Mouse (Mus musculus): ENCODE data around the gene Asah2. TPM values are rescaled to one million over a fixed set of nuclear protein-coding genes. Genes with fewer than 3 reads are reported as not detected.
A peak's percentile ranks its signal among the peaks of the same experiment; 100 is the strongest.
"Not testable (repeated sequence)": the region's sequence is repeated elsewhere in the genome, so short reads cannot be mapped to it uniquely, and the experiment has no call there.

Asah2 gene
- polyA plus RNA-seq (2012), result 0.01 TPM in 2 replicates

DNA sequence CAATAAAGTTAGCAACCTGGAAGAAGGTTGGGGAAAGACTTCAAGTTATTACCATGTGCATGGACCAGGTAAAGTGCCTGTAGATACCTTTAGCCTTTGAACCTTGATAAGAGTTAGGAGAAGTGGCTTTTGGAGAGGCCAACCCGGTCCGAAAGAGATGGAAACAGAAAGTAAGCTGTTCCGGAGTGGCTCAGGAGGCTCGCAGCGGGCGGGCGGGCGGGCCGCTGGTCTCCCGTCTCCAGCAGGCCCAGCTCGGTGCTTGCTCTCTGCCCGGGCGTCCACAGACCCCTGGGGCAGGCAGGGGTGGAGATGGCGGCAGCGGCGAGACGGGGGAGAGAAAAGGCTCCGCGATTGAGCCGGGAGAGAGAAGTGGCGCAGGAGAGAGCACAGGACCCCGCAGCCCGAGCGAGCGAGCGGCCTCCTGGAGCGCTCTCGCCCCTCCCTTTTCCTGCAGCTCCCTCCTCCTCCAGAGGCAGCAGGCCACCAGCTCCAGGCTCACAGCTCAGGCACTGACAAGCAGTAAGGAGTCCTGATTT is at the start of gene Asah2:
Gene Asah2, minus strand, starts transcription at position 441 of the 536 bp plus-strand sequence.
- Histone ChIP-seq H3K4me3 (replicated peaks) (peak within 1 kb of the TSS; percentile 69), H3K4me1 (ENCODE audit: control insufficient read depth) (peaks cover 7% of the 10 kb centered on the region), H3K9me3 (ENCODE audit: control insufficient read depth, low read length) (no peaks in the 10 kb centered on the region), H3K36me3 (ENCODE audit: control insufficient read depth) (no peaks in the 10 kb centered on the region), H3K27me3 (ENCODE audit: control insufficient read depth) (peaks cover 5% of the 10 kb centered on the region)
- TF ChIP-seq TAL1 (IDR thresholded peaks at IDR 0.05; ENCODE audit: low read length) (no peak), GATA1 (IDR thresholded peaks at IDR 0.05; ENCODE audit: low read length) (no peak)

DNA sequence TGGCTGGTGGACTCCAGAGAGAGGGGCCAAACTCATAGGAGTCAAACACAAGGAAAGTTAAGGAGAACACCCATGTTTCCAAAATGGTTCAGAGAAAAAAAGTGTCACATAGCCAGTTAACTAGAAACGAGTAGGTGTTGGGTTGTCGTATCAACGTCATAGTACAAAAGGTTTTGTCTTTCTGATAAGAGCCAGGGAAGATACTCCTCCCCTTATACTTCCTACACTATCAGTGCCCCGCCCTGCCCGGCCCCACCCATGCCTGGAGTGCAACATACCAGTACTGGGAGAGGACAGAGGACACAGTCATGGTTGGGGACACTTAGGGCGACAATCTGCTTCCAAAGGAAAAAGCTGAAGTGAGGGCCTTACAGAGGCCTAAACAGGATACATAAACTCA is 49.0 kb upstream of the Asah2 start:
- Histone ChIP-seq H3K27me3 (ENCODE audit: control insufficient read depth) (no peaks in the 10 kb centered on the region), H3K9me3 (ENCODE audit: control insufficient read depth, low read length) (no peaks in the 10 kb centered on the region), H3K4me3 (replicated peaks) (no peak overlapping the region), H3K4me1 (ENCODE audit: control insufficient read depth) (peaks cover 31% of the 10 kb centered on the region), H3K36me3 (ENCODE audit: control insufficient read depth) (peaks cover 87% of the 10 kb centered on the region)
- TF ChIP-seq TAL1 (IDR thresholded peaks at IDR 0.05; ENCODE audit: low read length) (no peak), GATA1 (IDR thresholded peaks at IDR 0.05; ENCODE audit: low read length) (no peak)

DNA sequence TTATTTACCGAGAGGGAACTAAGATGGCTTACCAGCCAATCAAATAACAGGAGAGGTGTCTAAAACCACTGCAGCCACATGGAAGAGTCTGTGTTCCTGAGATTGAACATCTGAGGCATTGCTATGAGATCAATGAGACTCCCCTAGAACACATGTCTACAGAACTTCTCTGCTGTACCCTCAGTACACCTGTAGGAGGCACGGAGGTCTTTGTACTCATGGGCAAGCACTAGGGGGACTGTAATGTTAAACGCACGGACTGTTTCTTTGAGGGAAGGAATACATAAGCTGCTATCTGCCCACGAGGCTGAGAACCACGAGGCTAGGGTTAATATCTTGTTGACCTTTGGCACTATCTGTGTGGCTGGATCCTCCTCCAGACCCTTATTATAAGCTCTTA is 44.5 kb upstream of the Asah2 start:
- peaks cover 24% of the 10 kb centered on the region for H3K4me1 ChIP-seq (ENCODE audit: control insufficient read depth)
- TF ChIP-seq TAL1 (IDR thresholded peaks at IDR 0.05; ENCODE audit: low read length) (no peak), GATA1 (IDR thresholded peaks at IDR 0.05; ENCODE audit: low read length) (no peak)
- H3K27me3 ChIP-seq (ENCODE audit: control insufficient read depth), result no peaks in the 10 kb centered on the region
- H3K9me3 ChIP-seq (ENCODE audit: control insufficient read depth, low read length), result no peaks in the 10 kb centered on the region
- no peak overlapping the region for H3K4me3 ChIP-seq (replicated peaks)
- peaks cover 85% of the 10 kb centered on the region for H3K36me3 ChIP-seq (ENCODE audit: control insufficient read depth)

DNA sequence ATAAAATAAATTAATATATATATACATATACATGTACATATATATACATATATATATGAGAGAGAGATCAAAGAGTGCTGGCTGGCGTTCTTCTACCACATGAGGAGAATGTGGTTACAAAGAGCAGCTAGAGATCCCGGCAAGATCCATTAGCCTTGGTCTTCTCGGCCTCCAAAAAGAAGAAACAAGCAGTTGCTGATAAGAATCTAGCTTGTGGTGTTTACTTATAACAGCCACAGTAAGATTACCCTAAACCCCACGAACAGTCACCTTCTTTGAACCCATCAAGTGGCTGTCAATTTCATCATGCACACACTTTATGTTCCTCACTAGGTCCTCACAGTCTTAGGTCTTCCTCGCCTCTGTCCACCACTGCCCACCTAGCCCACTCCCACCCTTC is 40.7 kb upstream of the Asah2 start:
- Histone ChIP-seq H3K27me3 (ENCODE audit: control insufficient read depth) (no peaks in the 10 kb centered on the region), H3K4me1 (ENCODE audit: control insufficient read depth) (peaks cover 8% of the 10 kb centered on the region), H3K36me3 (ENCODE audit: control insufficient read depth) (peaks cover 73% of the 10 kb centered on the region), H3K4me3 (replicated peaks) (no peak overlapping the region), H3K9me3 (ENCODE audit: control insufficient read depth, low read length) (no peaks in the 10 kb centered on the region)
- no peak for TF ChIP-seq TAL1 (IDR thresholded peaks at IDR 0.05; ENCODE audit: low read length)
- no peak for TF ChIP-seq GATA1 (IDR thresholded peaks at IDR 0.05; ENCODE audit: low read length)

DNA sequence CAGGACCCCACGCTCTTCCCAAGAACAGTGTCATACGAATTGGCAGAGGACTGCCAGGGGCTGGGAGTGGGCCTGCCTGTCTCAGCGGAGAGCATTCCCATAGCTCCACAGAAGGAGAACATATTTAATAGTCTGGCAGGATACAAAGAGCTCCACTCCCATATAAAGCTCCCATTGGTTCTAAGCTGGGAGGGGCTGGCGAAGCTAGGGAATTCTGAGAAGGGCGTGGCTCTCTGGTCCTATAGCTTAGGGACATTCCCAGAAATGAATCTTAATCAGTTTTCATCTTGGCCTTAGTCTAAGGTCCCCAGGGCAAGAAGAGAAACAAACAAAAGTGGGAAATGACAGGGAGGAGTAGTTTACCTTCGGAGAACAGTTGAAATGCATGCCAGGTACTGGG is 34.4 kb upstream of the Asah2 start:
- Histone ChIP-seq H3K9me3 (ENCODE audit: control insufficient read depth, low read length) (no peaks in the 10 kb centered on the region), H3K27me3 (ENCODE audit: control insufficient read depth) (no peaks in the 10 kb centered on the region), H3K4me1 (ENCODE audit: control insufficient read depth) (peaks cover 29% of the 10 kb centered on the region), H3K4me3 (replicated peaks) (no peak overlapping the region), H3K36me3 (ENCODE audit: control insufficient read depth) (peaks cover 81% of the 10 kb centered on the region)
- no peak for TF ChIP-seq GATA1 (IDR thresholded peaks at IDR 0.05; ENCODE audit: low read length)
- no peak for TF ChIP-seq TAL1 (IDR thresholded peaks at IDR 0.05; ENCODE audit: low read length)

DNA sequence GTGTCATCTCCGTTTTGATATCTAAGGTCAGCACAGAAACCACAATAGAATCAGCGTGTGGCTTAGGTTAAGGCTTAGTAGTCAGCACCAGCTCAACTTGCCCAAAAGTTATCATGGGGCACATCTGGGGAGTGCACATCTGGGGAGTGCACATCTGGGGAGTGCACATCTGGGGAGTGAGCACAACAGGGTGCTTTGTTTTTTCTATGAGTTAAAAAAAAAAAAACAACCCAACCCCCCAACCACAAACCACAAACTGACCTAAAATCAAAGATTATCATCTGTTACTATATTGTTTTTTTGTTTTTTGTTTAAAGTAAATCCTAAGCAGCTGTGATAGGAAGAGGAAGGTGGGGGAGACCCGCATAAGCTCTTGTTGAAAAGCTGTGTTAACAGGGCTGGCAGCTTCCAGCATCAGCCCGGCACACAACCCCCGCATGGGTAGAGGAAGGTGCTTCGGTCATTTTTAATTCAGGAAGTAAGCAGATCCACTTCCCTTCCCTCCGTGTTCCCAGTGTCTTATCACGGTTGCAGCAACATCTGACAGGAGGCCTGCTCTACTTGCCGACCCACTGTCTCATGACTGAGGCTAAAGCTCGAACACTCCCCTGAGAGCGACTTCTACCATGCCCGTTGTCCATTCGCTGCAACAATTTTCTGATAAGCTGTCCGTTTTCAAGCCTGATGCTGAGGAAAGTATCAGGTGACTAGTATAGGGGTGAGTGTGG is 30.5 kb upstream of the Asah2 start:
- Histone ChIP-seq H3K4me1 (ENCODE audit: control insufficient read depth) (peaks cover 30% of the 10 kb centered on the region), H3K27me3 (ENCODE audit: control insufficient read depth) (no peaks in the 10 kb centered on the region), H3K9me3 (ENCODE audit: control insufficient read depth, low read length) (no peaks in the 10 kb centered on the region), H3K36me3 (ENCODE audit: control insufficient read depth) (peaks cover 90% of the 10 kb centered on the region), H3K4me3 (replicated peaks) (no peak overlapping the region)
- TF ChIP-seq GATA1 (IDR thresholded peaks at IDR 0.05; ENCODE audit: low read length), result no peak
- TF ChIP-seq TAL1 (IDR thresholded peaks at IDR 0.05; ENCODE audit: low read length), result no peak

DNA sequence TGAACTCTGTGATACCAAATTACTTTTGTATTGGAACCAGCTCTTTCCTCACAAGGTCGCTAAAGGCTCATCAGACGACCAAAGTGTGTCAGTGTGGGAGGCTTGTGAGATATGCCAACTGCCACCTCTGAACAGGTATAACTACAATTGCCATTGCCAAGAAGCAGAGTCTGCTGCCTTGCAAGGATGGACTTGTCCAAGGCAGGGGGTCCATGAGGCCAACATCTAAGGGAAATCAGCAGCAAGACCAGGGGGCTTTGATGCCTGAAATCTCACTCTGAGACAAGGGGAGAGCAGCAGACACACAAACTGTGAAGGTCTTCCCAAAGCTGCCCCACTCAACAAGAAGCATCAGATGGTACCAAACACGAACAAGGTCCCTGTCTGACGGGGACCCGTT is 29.9 kb upstream of the Asah2 start:
- Histone ChIP-seq H3K27me3 (ENCODE audit: control insufficient read depth) (no peaks in the 10 kb centered on the region), H3K9me3 (ENCODE audit: control insufficient read depth, low read length) (no peaks in the 10 kb centered on the region), H3K36me3 (ENCODE audit: control insufficient read depth) (peaks cover 88% of the 10 kb centered on the region), H3K4me3 (replicated peaks) (no peak overlapping the region), H3K4me1 (ENCODE audit: control insufficient read depth) (peaks cover 26% of the 10 kb centered on the region)
- no peak for TF ChIP-seq GATA1 (IDR thresholded peaks at IDR 0.05; ENCODE audit: low read length)
- TF ChIP-seq TAL1 (IDR thresholded peaks at IDR 0.05; ENCODE audit: low read length), result no peak

DNA sequence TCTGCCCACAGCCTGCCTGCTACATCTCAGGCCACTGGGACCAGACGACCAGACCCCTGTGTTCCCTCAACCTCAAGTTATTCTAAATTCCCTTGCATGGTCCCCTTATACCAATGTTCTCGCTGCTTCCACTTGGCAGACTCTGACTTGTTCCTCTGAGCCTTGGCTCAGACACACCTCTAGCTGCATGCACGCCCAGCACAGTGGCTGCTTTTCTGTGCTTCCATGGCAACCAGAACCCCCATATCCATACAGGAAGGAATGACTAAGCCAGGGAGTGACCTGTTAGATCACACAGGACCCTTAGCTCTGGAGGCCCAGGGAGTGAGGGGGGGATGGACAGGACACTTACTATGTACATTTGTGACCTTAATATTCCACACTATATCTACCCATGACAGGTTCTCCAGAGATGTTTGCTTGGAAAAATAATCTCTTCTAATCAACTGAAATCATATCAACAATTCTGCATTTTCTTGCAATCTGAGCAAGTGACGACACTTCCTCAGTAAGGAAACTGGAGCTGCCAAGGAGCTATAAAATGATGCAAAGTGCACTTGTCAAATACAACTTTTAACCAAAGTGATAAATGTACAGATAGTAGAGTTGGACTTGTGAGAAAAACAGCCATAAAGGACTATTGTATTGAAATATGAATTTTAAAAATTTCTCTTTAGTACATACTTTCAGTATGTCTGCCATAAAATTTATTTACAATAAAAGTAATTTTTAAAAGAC is 29.0 kb upstream of the Asah2 start:
- TF ChIP-seq GATA1 (IDR thresholded peaks at IDR 0.05; ENCODE audit: low read length) (no peak), TAL1 (IDR thresholded peaks at IDR 0.05; ENCODE audit: low read length) (no peak)
- Histone ChIP-seq H3K36me3 (ENCODE audit: control insufficient read depth) (peaks cover 87% of the 10 kb centered on the region), H3K27me3 (ENCODE audit: control insufficient read depth) (no peaks in the 10 kb centered on the region), H3K9me3 (ENCODE audit: control insufficient read depth, low read length) (no peaks in the 10 kb centered on the region), H3K4me1 (ENCODE audit: control insufficient read depth) (peaks cover 22% of the 10 kb centered on the region), H3K4me3 (replicated peaks) (no peak overlapping the region)

DNA sequence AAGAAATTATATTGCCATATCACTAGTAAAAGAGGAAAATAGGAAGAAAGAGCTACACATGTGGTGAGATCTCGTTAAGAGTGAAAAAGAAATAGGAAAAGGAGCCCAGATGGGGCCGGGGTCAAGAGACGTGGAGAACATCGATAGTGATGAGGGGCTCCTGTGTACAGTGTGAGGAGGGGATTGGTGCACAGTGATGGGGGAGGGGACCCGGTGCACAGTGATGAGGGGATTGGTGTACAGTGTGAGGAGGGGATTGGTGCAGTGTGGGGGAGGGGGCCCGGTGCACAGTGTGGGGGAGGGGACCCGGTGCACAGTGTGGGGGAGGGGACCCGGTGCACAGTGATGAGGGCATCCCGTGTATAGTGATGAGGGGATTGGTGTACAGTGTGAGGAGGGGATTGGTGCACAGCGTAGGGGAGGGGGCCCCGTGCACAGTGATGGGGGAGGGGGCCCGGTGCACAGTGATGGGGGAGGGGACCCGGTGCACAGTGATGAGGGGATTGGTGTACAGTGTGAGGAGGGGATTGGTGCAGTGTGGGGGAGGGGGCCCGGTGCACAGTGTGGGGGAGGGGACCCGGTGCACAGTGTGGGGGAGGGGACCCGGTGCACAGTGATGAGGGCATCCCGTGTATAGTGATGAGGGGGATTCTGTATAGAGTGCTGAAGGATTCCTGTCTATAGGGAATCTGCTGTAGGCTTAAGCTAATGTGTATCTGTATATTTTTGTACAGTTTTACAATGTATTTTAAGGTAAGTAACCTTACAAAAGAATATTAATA is 23.9 kb upstream of the Asah2 start:
- H3K4me1 ChIP-seq (ENCODE audit: control insufficient read depth); H3K9me3 ChIP-seq (ENCODE audit: control insufficient read depth, low read length); H3K27me3 ChIP-seq (ENCODE audit: control insufficient read depth); H3K4me3 ChIP-seq (replicated peaks): not testable (repeated sequence)
- peaks cover 91% of the 10 kb centered on the region for H3K36me3 ChIP-seq (ENCODE audit: control insufficient read depth)

Data from erythroblast, embryonic 14.5 days (primary cell).